Mouse (Mus musculus) urinary bladder, postnatal 14 days (tissue): ENCODE results near the gene Tap2.

Experiments used
- DNase-seq: peaks from one replicate; pipeline ENCODE4 v3.0.0; 2021; ENCODE audit warnings: low spot score

The Tap2 gene

DNA sequence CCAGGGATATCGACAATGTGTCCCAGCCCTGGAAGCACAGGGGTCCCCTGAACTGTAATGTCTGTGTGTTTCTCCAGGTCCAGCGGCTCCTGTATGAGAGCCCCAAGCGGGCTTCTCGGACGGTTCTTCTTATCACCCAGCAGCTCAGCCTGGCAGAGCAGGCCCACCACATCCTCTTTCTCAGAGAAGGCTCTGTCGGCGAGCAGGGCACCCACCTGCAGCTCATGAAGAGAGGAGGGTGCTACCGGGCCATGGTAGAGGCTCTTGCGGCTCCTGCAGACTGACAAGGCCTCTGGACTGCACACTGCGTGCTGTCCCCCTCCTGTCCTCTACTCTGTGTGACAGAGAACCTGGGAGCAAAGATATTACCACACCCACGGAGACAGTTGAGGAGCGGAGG lies 6.8 kb upstream of the Tap2 start:
- no peak for DNase-seq

DNA sequence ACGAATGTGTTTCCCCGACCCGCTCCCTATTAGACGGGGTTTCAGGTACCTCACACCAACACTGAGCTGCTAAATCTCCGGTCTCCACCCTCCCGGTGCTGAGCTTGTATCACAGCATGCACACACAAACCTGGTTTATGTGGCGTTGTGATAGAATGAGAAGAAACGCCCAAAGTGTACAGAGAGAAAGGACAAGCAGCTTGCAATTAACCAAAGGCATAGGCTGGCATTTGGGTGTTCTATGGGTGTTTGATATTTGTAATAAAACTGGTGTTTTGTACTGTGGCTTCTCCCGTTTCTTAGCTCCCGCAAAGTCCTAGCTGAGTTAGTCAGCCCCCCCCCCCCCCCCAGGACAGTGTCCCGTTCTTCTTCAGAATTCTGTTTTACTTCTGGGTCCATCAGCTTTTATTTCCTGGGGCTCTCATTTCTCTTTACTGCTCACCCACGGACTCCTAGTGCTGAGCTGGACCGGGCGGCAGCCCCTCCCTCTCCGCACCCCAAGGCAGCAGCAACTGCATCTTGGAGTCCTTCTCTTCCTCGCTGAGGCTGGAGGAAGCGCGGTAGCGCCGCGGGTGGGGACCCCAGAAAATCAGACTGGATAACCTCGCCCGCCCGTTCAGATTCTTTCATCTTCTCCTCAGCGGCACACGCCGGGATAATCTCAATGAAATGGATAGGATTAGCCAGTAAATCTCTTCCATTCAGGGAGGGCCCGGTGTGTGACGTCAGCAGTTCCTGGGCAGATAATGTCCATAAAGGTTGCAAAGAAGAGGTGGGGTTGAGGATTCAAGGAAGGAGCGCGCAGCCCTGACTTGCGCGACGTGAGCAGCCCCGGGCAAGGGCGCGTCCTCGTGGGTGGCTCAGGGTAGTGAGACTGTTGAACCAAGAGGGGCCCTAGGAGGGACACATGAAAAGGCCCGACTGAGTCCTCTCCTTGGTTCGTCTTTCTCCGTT lies 6.1 kb upstream of the Tap2 start, which contains the start of gene Psmb8:
TSS of gene Psmb8 (plus strand) at position 781 of the 954 bp plus-strand sequence.
- DNase-seq = peak; percentile 96

GRCm38 (mm10) chr17:34197904-34198520 lies 5.3 kb upstream of the Tap2 start:
- peak; percentile 54 for DNase-seq

DNA sequence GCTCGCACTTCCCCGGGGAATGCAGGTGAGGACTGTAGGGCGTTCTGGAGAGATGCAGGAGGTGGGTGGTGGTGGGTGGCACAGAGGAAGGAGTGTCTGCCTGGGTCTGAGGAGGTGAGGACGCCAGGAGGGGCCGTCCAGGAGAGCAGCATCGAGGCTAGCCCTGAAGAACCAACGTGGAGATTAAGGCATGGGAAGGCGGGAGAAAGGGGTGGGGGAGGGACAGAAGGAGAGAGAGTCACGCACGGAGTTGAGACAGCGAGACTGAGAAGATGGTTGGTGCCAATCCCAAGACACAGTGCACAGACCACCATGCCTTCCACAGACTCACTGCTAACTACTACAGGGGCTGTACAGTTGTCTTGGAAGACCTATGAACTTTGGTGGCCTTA lies 4.8 kb upstream of the Tap2 start:
- DNase-seq = no peak

GRCm38 (mm10) chr17:34199050-34199619 lies 4.2 kb upstream of the Tap2 start:
- DNase-seq = no peak

GRCm38 (mm10) chr17:34200047-34200446 lies 3.3 kb upstream of the Tap2 start:
- no peak for DNase-seq

GRCm38 (mm10) chr17:34200772-34201505 lies 2.4 kb upstream of the Tap2 start:
- no peak for DNase-seq

- no peak for DNase-seq
Measured at GRCm38 (mm10) chr17:34201506-34202055, 1.7 kb upstream of the Tap2 start.

- DNase-seq = no peak
Measured at GRCm38 (mm10) chr17:34202760-34203442, 426 bp upstream of the Tap2 start.

- peak; percentile 91 for DNase-seq
Measured at GRCm38 (mm10) chr17:34204303-34205010, 1.1 kb downstream of the Tap2 start.

GRCm38 (mm10) chr17:34205021-34205745 lies 1.9 kb downstream of the Tap2 start:
- peak; percentile 45 for DNase-seq

DNA sequence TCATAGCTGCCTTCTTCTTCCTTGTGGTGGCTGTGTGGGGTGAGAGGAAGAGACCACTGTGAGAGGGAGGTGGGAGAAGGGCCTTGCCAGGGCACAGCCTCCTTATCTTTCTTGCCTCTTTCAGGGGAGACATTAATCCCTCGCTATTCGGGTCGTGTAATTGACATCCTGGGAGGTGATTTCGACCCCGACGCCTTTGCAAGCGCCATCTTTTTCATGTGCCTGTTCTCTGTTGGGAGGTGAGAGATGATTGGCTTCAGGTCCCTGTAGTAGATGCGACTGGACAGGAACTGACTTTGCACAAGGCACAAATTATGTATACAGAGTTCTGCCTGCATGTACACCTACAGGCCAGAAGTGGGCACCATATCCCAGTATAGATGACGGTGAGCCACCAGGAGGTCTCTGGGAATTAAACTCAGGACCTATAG lies 2.4 kb downstream of the Tap2 start:
- DNase-seq = no peak

GRCm38 (mm10) chr17:34206731-34207130 lies 3.4 kb downstream of the Tap2 start:
- no peak for DNase-seq

GRCm38 (mm10) chr17:34207456-34207855 lies 4.1 kb downstream of the Tap2 start:
- DNase-seq = no peak

DNA sequence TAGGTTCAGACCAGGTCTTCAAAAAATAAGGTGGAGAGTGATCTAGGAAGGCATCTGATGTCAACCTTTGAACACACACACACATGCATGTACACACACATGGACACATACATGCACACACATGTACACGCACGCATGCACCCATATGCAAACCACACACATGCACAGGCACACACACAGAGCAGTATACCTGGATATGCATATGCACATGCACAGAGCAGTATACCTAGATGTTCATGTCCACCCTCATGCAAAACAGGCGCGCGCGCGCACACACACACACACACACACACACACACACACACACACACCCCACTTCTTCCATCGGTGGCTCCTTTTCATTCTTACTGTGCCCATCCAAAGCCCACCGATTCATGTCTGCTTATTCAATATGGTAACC lies 4.5 kb downstream of the Tap2 start:
- DNase-seq = no peak

DNA sequence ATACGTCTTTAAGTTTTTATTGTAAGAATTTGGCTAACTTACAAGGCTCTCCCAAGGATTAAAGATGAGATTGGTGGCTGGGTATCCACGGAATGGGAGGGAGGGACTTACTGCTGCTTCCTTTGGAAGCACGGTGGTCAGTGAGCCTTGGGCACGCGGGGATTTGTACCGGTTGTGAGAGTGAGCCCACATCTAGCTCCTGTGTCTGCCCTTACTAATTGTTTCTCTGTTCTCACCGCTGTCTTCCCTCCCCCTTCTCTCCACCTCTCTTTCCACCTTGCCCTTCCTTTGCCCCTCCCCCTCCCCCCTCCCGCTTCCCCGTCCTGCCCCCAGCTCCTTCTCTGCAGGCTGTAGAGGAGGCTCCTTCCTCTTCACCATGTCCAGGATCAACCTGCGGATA lies 5.1 kb downstream of the Tap2 start:
- no peak for DNase-seq

GRCm38 (mm10) chr17:34209680-34210079 lies 6.4 kb downstream of the Tap2 start:
- no peak for DNase-seq

DNA sequence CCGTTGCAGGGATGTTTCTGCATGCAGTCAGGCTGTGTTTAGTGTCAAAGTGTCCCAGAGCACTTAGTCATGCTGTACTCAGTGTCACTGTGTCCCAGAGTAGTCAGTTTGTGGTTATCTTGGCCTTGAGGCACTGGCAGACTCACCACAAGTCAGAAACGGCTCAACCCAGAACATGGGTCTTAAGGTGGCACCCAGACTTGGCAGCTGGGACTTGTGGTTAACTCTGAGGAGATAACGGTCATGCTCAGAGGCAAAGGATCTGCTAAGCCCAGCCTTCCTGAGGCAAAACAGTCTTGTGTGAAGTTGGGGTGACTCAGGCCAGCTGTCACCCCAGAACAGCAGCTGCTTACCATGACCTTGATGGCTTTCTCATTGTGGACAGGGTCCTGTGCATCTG lies 7.3 kb downstream of the Tap2 start:
- no peak for DNase-seq

DNA sequence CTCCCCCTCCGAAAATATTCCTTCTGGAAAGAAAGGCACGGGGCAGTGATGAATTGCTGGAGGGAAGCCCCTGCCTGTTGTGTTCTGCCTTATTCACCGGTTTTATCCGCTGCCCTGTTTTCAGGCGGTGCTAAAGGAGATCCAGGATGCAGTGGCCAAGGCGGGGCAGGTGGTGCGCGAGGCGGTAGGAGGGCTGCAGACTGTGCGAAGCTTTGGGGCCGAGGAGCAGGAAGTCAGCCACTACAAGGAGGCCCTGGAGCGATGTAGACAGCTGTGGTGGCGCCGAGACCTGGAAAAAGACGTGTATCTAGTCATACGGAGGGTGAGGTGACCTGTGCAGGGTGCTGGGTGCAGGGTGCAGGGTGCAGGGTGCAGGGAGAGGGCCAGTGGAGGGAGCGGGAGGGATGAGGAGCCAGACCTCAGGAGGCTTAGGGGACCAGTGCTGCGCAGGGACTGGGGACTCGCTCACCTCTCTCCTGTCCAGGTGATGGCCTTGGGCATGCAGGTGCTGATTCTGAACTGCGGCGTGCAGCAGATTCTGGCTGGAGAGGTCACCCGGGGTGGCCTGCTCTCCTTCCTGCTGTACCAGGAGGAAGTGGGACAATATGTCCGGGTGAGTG lies 8.5 kb downstream of the Tap2 start:
- no peak for DNase-seq

DNA sequence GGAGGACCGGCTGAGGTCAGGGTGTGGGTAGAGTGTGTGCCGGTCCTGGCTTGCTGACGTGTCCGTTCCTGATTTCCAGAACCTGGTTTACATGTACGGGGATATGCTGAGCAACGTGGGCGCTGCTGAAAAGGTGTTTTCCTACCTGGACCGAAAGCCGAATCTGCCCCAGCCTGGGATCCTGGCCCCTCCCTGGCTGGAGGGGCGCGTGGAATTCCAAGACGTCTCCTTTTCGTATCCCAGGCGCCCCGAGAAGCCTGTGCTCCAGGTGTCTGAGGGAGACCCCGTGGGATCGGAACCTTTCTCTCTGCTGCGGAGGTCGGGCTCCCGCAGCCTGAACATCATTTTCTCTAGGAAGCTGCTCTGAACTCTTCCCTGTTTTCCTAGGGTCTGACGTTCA lies 10.6 kb downstream of the Tap2 start:
- no peak for DNase-seq
